Mouse (Mus musculus) G1E (cell line): Measurements from ENCODE around the gene Cdc42bpa.

Source experiments
- CTCF ChIP-seq: IDR thresholded peaks from 2 replicates; pipeline ENCODE4 v1.5.1; 2012; ENCODE audit warnings: low read depth, low read length, inconsistent platforms, mixed read lengths
- GATA1 ChIP-seq: IDR thresholded peaks from 2 replicates; pipeline ENCODE4 v1.6.1; 2012; ENCODE audit warnings: borderline replicate concordance, low read length, inconsistent platforms, mixed read lengths

- TF ChIP-seq CTCF (no peak), GATA1 (no peak)
These were observed 200.3 kb downstream of the Cdc42bpa start for GRCm38 (mm10) chr1:180160545-180160944.
